Mouse (Mus musculus): ENCODE measurements at regions not wholly inside any gene's neighbourhood (a gene's known extent, or its start where the extent isn't known, plus 50 kb on each side); places are given as distances from the start of the nearest gene placed in this dataset.

- no peak for DNase-seq
Observed at GRCm38 (mm10) chr13:31339901-31340300, 216.0 kb upstream of the Foxq1 start.

DNA sequence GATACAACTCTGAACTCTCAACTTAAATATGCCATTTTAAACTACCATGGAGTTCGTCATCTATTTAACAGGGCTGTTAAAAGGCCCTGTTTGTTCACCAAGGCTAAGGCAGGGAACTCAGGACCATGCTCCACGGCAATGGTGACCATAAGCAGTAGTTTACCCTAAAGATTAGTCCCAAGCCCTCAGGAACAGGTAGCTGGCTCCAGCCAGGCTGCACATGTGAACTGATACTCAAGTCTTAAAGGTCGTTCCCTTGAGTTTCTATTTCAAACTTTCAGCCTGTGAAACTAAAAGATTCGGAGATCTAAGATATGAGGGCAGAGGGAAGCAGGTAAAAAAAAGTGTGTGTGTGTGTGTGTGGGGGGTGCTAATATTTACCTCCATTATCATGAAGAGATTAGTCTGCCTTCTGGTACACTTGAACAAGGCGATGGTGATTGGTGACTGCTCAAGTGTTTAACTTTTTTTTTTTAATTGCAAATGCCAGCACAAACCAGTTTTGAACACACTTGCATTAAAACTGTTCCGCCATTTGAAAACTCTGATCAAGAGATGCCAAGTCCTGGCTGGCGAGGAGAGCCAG is 215.5 kb upstream of the Foxq1 start:
- DNase-seq = no peak

DNA sequence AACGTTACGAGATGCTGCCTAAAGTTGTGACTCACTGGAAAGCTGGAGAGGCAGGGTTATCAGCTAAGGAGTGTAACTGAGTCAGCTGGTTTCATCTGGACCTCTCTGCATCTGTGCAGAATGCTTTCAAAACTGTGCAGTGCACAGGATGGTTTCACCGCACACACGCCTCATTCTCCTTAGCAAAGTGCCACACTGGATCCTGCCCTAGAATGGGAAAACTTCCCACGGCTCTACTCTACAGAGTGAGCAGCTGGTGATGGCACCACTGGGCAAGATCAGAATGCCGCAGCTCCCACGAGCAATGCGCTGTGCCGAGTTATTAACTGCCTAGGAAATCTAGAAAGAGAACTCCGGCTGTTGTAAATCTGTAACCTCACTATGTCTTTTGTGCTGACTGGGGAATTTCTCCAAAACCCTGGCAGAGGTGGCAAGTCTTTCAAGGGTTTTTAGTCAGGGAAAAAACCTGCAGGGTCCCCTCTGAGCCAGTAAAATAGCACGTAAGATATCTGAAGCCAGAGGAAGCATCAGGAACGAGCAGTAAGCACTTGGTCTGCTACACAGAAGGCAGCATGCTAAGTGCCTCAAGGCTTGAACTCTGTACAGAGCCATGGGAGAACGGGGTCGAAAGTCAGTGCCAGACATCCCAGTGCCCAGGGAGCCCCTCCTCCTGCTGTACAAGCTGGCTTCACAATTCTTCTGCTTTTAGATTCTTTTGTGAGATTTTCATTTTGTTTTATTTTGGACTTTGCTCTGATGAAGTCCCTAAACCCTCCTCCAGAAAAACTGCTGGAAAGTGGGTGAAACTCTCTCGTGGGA is 214.4 kb upstream of the Foxq1 start:
- no peak for DNase-seq

DNA sequence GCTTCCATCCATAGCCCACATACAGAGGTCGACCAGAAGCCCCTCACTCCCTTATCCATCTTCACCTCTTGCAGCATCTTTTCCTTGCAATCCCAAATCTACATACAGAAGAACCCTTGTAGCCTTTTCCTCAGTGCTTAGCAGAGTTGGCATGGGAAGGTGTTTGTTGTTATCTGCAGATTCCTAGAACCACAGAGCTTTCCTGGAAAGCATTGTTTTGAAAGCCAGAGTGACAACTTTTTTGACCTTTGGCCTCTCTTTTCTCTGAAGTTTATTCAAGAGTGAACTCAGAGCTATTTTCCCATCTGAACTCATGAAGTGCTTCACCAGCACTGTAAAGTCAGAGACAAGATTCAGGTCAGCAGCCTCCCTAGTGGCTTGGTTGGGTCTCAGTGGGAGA is 209.7 kb upstream of the Foxq1 start:
- DNase-seq = no peak

GRCm38 (mm10) chr13:31347000-31347399 is 208.9 kb upstream of the Foxq1 start:
- no peak for DNase-seq

DNA sequence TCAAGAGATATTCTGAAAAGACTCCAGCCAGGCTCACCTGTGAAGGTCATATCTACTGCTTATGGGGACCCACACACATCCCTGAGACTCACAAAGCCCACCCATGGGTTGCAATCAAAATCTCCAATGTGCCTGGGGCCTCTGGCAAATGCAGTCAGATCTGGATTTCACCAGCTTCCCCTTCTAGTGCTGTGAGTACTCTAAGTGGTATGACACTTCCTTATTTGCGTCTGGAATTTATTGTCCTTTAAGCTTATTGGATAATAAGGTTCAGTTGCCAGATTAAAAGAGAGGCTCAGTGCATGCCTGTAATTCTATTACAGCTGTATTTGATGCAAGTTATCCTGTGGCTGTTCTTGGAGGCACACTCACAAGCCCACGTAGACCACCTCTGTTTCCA is 206.3 kb upstream of the Foxq1 start:
- DNase-seq = no peak

DNA sequence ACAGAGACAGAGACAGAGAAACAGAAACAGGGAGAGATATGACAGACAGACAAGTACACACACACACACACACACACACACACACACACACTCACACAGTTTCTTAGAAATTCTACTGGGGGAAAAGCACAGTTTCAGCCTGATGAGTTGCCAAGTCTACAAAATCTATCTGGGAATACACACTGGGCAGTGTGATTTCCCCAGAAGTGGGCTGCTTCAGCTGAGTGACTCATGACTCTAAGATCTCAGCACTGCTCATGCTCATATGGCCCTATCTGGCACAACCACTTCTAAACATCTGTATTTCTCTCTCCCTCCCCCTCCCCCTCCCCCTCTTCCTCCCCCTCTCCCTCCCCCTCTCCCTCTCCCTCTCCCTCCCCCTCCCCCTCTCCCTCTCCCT is 204.5 kb upstream of the Foxq1 start:
- no peak for DNase-seq

DNA sequence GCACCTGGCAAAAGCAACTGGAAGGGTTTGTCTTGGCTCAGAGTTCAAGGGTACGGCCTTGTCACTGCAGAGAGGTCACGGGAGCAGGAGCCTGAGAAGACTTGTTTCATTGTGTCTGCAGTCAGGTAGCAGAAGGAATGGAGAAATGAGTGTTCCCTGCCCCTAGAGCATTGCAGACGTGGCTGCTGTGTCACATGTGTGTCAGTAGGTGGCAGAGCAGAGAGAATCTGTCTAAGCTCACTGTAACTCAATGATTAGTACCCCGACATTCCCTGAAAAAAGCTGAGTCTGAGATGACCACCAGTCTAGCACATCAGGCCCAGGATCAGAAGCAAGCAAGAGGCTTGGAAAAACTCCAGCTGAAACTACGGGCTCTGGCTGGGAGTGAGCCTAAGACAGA is 203.1 kb upstream of the Foxq1 start:
- no peak for DNase-seq

- DNase-seq = no peak
Observed at GRCm38 (mm10) chr13:31359353-31359752, 196.6 kb upstream of the Foxq1 start.

- no peak for DNase-seq
Observed at GRCm38 (mm10) chr13:31362386-31362785, 193.5 kb upstream of the Foxq1 start.

- DNase-seq = no peak
Observed at GRCm38 (mm10) chr13:31364369-31364768, 191.6 kb upstream of the Foxq1 start.

- no peak for DNase-seq
Observed at GRCm38 (mm10) chr13:31367226-31367625, 188.7 kb upstream of the Foxq1 start.

GRCm38 (mm10) chr13:31369182-31369581 is 186.8 kb upstream of the Foxq1 start:
- no peak for DNase-seq

GRCm38 (mm10) chr13:31370873-31371272 is 185.1 kb upstream of the Foxq1 start:
- no peak for DNase-seq

DNA sequence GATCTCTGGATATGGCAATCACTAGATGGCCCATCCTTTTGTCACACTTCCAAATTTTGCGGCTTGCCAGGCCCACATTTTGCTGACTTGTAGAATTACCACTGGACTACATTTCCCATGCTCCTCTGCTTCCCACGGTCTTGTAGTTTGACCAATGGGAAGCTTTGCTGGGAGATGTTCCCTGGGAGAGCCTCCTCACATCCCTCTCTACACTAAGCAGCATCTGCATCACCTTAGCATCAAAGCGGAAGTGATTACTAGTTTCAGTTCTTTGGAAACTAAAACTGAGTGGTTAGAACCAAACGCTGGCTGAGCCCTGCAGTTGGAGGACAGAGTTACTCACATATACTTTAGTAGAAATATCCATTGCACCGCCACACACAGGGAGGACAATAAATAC is 181.9 kb upstream of the Foxq1 start:
- no peak for DNase-seq

DNA sequence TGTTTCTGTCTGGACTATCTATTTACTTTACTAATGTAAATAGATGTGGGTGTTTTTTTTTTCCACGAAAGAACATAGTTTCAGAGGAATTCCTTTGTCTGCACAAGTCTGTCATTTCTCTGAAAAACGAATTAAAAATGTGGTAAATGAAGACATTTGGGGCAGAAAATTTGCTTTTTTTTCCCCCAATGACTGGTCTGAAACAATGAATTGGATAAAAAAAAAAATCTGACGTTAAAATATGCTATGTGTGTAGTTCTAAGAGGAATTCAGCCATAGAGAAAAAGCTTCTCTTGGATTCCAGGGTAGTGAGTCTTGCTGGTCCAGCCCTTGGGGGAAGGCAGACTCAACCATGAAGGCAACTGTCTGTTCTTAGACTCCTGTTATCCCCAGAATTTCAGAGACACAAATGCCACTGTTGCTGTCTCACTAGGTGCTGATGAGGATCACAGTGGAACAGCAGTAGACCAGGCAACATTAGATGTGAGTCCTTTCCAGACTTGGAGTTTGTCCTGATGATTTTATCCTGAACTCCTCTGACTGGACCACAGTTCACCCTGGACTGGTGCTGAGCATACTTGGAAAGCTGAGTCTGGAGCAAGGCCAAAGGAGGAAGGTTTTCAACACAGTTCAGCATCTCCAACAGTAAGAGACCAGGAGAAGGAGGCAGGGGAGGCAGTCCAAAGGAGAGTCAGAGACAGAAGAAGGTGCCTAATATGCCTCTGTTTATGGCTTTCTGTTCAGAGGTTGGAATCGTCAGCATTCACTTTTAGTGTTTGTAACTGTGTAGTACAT is 162.3 kb upstream of the Foxq1 start:
- DNase-seq = no peak

DNA sequence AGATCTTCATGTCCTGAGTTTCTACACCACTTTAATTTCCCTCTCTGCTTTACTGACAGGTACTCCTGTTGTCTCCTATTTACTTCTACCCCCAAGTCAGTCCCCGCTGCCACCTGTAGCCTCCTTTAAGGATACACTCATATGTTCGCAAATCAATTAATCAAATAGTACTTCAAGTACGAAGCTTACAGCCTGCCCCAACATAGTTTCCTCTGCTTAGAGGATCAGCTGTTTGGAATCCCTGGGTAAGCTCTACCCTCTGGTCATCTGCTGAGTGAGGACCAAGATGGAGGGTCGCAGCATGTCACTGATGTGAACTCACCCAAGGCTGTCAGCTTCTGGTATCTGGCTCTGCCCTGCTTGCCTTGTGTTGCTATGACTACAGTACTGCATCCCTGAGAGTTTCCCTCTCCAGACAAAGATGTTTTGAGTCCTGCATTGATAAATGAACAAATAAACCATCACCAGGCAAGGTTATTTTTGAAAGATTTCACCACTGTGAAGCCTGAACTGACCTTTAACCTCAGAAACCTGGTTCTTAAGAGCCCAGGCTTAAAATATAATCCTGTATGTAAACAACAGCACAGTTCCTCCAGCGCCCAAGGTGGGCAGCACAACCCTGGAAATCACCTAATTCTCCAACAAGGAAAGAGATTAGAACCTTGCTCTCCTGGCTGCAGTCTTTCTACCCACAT is 159.6 kb upstream of the Foxq1 start:
- no peak for DNase-seq

GRCm38 (mm10) chr13:31397246-31397645 is 158.7 kb upstream of the Foxq1 start:
- no peak for DNase-seq

DNA sequence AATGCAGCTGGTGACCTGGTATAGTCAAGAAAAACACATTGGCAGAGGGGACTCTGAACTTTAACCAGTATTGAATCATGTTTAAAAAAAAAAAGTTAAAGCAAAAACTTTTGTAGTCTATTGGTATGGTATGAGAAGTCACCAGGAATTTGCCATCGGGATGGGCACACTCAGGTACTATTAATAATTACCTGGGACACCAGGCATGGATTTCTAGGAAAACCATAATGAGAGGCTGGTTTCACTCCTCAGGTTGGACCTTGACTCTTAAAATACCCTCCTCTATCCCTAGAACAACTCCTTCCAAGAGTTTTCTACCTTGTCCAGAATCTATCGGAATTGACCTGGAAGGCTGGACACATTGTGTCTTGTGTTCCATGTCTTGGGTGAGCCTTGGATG is 155.5 kb upstream of the Foxq1 start:
- DNase-seq = no peak

- DNase-seq = no peak
Observed at GRCm38 (mm10) chr13:31405312-31405711, 150.6 kb upstream of the Foxq1 start.

GRCm38 (mm10) chr13:31408439-31409122 is 147.4 kb upstream of the Foxq1 start:
- DNase-seq = peak; percentile 7 to 12

DNA sequence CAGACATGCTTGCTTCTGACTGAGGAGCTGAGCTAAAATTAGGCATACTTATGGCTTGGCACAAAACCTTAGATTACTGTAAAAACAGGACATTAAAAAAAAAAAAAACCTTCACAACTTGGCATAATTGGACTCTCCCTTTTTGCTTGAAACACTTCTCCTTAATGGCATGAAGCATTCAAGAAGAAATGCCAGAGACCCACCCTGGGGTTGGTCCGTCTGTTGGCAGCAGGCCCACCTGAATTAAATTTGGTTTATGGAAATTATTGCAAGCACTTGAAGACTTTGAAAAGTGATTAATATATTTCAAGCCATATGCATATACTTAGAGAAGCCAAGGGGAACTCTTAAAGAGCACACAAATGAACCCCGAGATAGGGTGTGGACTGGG is 146.8 kb upstream of the Foxq1 start:
- no peak for DNase-seq

- DNase-seq = no peak
Observed at GRCm38 (mm10) chr13:31421556-31421955, 134.4 kb upstream of the Foxq1 start.
